Mouse (Mus musculus) forelimb bud, embryonic 11.5 days (tissue): ENCODE data around the gene Nptx2.

Source experiments
- DNase-seq: peaks from one replicate; pipeline ENCODE4 v3.0.0-alpha.2; 2012; ENCODE audit warnings: low read depth, low spot score

Nptx2 gene

GRCm38 (mm10) chr5:144565739-144566138 is 20.0 kb downstream of the Nptx2 start:
- DNase-seq: no peak

GRCm38 (mm10) chr5:144585100-144585499 is 39.4 kb downstream of the Nptx2 start:
- DNase-seq: no peak

- no peak for DNase-seq
These were observed 45.7 kb downstream of the Nptx2 start for GRCm38 (mm10) chr5:144591248-144591880.

- DNase-seq: no peak
These were observed 49.1 kb downstream of the Nptx2 start for GRCm38 (mm10) chr5:144594796-144595195.
